Mouse (Mus musculus) liver, postnatal 0 days (tissue): ENCODE data around the gene Rbm4b.

ENCODE experiments used
- CTCF ChIP-seq: sonication (generic); IDR thresholded peaks from 2 replicates; pipeline ENCODE4 v1.5.1; 2016; ENCODE audit warnings: antibody characterized with exemption, low read depth
- EP300 ChIP-seq: IDR thresholded peaks from 2 replicates; pipeline ENCODE4 v1.6.1; 2016; ENCODE audit warnings: antibody characterized with exemption, low read depth, mild to moderate bottlenecking

- TF ChIP-seq CTCF, result no peak
- TF ChIP-seq EP300, result peak; percentile 71; the same call in 1 of the 2 replicates
These were observed at the start of gene Rbm4b for GRCm38 (mm10) chr19:4756193-4756911.
